Mouse (Mus musculus): ENCODE data around the gene Cav3. TPM values are rescaled to one million over a fixed set of nuclear protein-coding genes. Genes with fewer than 3 reads are reported as not detected.

Cav3 gene
- polyA plus RNA-seq, 1 experiment from 2014 or later = not detected

Other genes starting within 250 kb of the Cav3 start
- gene Lmcd1, start 185.7 kb upstream of the Cav3 start, polyA plus RNA-seq (2015; fragmentation: Nextera tagmentation; extraction: Ambion mirVana) = 14.2 and 15.3 TPM in 2 replicates
- gene Ssu2, start 71.5 kb upstream of the Cav3 start, polyA plus RNA-seq (2015; fragmentation: Nextera tagmentation; extraction: Ambion mirVana) = 0.13 TPM in 1 of 2 replicates, not detected in the other
- gene Oxtr, start 30.4 kb downstream of the Cav3 start, polyA plus RNA-seq (2015; fragmentation: Nextera tagmentation; extraction: Ambion mirVana) = 0.55 and 0.62 TPM in 2 replicates
- 21.2 and 23.0 TPM in 2 replicates for gene Rad18, start 237.2 kb downstream of the Cav3 start, polyA plus RNA-seq (2015; fragmentation: Nextera tagmentation; extraction: Ambion mirVana)

Data from forebrain, embryonic 15.5 days (tissue).